Mouse (Mus musculus): Measurements from ENCODE around the gene Stard3.
A peak's percentile ranks its signal among the peaks of the same experiment; 100 is the strongest.

GRCm38 (mm10) chr11:98355732-98356299 is 2.4 kb upstream of the Stard3 start:
- TF ChIP-seq POLR2A (IDR thresholded peaks at IDR 0.05; ENCODE audit: control insufficient read depth in 1 of 2, insufficient read depth in 1 of 2, low read depth in 1 of 2, low read length in 2 of 2, poor library complexity in 1 of 2), result no peak
- TF ChIP-seq MAZ (IDR thresholded peaks at IDR 0.05; ENCODE audit: low read depth, low read length), result 0 out of 2 replicates have a peak, but pooled peaks have one; percentile 8
- no peak for TF ChIP-seq TCF12 (IDR thresholded peaks at IDR 0.05; ENCODE audit: low read depth, low read length)
- no peak for TF ChIP-seq BHLHE40 (IDR thresholded peaks at IDR 0.05; ENCODE audit: borderline replicate concordance, low read depth, low read length)
- peak; percentile 30 for TF ChIP-seq RAD21 (IDR thresholded peaks at IDR 0.05; ENCODE audit: low read depth, low read length)
- TF ChIP-seq POLR2AphosphoS2 (IDR thresholded peaks at IDR 0.05; ENCODE audit: low read length), result no peak
- peak; percentile 66; the same call in 1 of the 2 replicates for TF ChIP-seq ZNF384 (IDR thresholded peaks at IDR 0.05; ENCODE audit: low read depth, low read length)
- peak; percentile 79 for TF ChIP-seq ETS1 (IDR thresholded peaks at IDR 0.05; ENCODE audit: low read depth, low read length)
- peak; percentile 63 to 95 (median 92) for TF ChIP-seq CTCF (IDR thresholded peaks at IDR 0.05 in 2 of 3, conservative IDR thresholded peaks at IDR 0.05 in 1 of 3; ENCODE audit: control insufficient read depth in 1 of 3, insufficient read depth in 1 of 3, low read depth in 2 of 3, low read length in 3 of 3, poor library complexity in 1 of 3, severe bottlenecking in 1 of 3)
- peak; percentile 75 for TF ChIP-seq ELF1 (IDR thresholded peaks at IDR 0.05; ENCODE audit: low read depth, low read length)
- no peak for TF ChIP-seq NELFE (IDR thresholded peaks at IDR 0.05; ENCODE audit: low read depth, low read length)
- TF ChIP-seq EP300 (IDR thresholded peaks at IDR 0.05; ENCODE audit: low read depth in 1 of 2, low read length in 2 of 2), result peak; percentile 58 to 65
- TF ChIP-seq CHD2 (IDR thresholded peaks at IDR 0.05; ENCODE audit: low read length), result no peak
- peak; percentile 28; the same call in 1 of the 2 replicates for TF ChIP-seq MXI1 (IDR thresholded peaks at IDR 0.05; ENCODE audit: low read depth, low read length)
